16 mouse cellular contexts compared by ENCODE assay signal in genomic region chr8:83632083-83632707, GRCm38 (mm10).
"Had no signal": no experiment of that assay in that cellular context is flagged by ENCODE, and none has a peak within 500 bp of the region (broad histone marks: within the 10 kb centered on the region; RNA-seq: fewer than 3 reads in every experiment).

No protein-coding gene starts in this region.

- H3K4me1 ChIP-seq: limb, embryonic 15.5 days; megakaryocyte, embryonic 14.5 days; midbrain, embryonic 13.5 days; neural tube, embryonic 13.5 days had no signal

- H3K9ac ChIP-seq: limb, embryonic 15.5 days; lung, embryonic 14.5 days; midbrain, embryonic 13.5 days; neural tube, embryonic 13.5 days had no signal

- ATAC-seq: inflammation-experienced regulatory T-cells, adult 6 months; midbrain, embryonic 13.5 days had no signal

- H3K4me3 ChIP-seq: left cerebral cortex, adult 2 months; limb, embryonic 15.5 days; megakaryocyte, embryonic 14.5 days; midbrain, embryonic 13.5 days; neural tube, embryonic 13.5 days had no signal

- H3K4me2 ChIP-seq: limb, embryonic 15.5 days; lung, embryonic 14.5 days; midbrain, embryonic 13.5 days; neural tube, embryonic 13.5 days had no signal

- DNase-seq: kidney, adult 18-20 months; kidney, postnatal 14 days; lung, embryonic 14.5 days; lung, postnatal 10 days; lung, postnatal 4 days; retina, postnatal 1 day; right cerebral cortex, postnatal 4 days; spleen, adult 18-20 months; thymus, adult 18-20 months; thymus, postnatal 14 days had no signal

- H3K27ac ChIP-seq: left cerebral cortex, adult 2 months; limb, embryonic 15.5 days; midbrain, embryonic 13.5 days; neural tube, embryonic 13.5 days had no signal

- H3K36me3 ChIP-seq: limb, embryonic 15.5 days; midbrain, embryonic 13.5 days; neural tube, embryonic 13.5 days had no signal

- H3K27me3 ChIP-seq: limb, embryonic 15.5 days; midbrain, embryonic 13.5 days; neural tube, embryonic 13.5 days had no signal

- H3K9me3 ChIP-seq: limb, embryonic 15.5 days had no signal
